Mouse (Mus musculus) yolk sac, embryonic 10.5 days (tissue): ENCODE measurements around the gene L3mbtl1.

Experiments used
- DNase-seq: peaks from one replicate; pipeline ENCODE4 v3.0.0-alpha.2; 2017; ENCODE audit warnings: low spot score

L3mbtl1 gene

DNA sequence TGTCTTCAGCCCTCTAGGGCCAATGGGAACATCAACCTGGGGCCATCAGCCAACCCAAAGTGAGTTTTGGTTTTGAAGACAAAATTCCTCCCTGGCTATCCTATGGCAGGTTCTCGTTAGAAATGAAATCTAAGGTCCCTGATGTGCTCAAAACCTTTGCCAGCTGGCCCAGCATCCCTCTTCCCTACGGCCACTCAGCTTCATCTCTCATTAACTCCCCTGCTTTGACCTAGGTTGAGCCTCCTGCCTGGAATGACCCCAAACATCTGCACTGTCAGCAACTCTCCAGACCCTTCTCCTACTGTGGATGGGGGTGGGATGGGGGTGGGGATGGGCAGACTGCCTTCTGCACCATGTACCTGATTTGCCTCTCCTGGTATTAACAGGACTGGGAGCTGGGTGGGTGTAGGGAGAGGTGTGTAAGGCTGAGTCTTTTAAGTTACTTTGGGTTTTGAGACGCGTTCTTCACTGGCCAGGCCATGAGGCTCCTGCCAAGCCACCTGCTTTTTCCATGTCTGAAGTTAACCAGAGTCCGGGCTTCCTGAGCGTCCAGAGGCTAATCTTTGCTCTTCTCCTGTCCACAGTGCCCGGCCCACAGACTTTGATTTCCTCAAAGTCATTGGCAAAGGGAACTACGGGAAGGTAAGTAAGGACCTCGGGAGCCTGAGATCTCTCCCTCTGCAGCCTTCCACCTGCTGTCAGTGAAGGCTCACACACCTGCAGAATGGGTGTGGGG lies 50.8 kb downstream of the L3mbtl1 start:
- DNase-seq: no peak

- peak; percentile 57 for DNase-seq
Measured at GRCm38 (mm10) chr2:162998528-162999230, 55.4 kb downstream of the L3mbtl1 start.

DNA sequence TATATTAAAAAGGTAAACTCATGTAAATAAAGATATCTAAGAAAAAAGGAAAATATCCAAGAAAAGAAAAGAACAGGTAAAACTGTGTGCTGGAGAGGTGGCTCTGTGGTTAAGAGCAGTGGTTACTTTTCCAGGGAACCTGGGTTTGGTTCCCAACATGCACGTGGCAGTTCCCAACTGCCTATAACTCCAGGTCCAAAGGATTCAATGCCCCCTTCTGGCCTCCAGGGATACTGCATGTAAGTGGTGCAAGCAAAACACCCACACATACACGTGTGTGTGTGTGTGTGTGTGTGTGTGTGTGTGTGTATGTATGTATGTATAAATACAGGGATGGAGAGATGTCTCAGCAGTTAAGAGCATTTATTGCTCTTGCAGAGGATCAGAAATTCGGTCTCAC lies 56.5 kb downstream of the L3mbtl1 start:
- DNase-seq: no peak

- DNase-seq: no peak
Measured at GRCm38 (mm10) chr2:163001071-163001470, 57.8 kb downstream of the L3mbtl1 start.

GRCm38 (mm10) chr2:163007299-163007698 lies 64.0 kb downstream of the L3mbtl1 start:
- DNase-seq: no peak

GRCm38 (mm10) chr2:163016916-163017743 lies 73.9 kb downstream of the L3mbtl1 start, which contains the start of gene Ift52:
Gene Ift52 (plus strand): TSS chr2:163017354.
- DNase-seq: peak; percentile 94
